Mouse (Mus musculus) intestine, postnatal 0 days (tissue): ENCODE data around the gene Fhod1. TPM values are rescaled to one million over a fixed set of nuclear protein-coding genes. Genes with fewer than 3 reads are reported as not detected.

Source experiments
- ATAC-seq: fragments of 200-750 bp; cut with Nextera tagmentation; 2 replicates; pipeline ENCODE4 v1.8.0; 2017; ENCODE audit warnings: mild to moderate bottlenecking, moderate TSS enrichment, moderate library complexity
- H3K27ac ChIP-seq: fragments of 300-500 bp; sonication (generic); 2 replicates; pipeline ENCODE4 v1.5.1; 2014; ENCODE audit warnings: mild to moderate bottlenecking, low read depth, low read length, moderate library complexity
- H3K27me3 ChIP-seq: fragments of 300-500 bp; sonication (generic); replicated peaks from 2 replicates; pipeline ENCODE4 v1.6.1; 2014; ENCODE audit warnings: low read length, mixed read lengths; ENCODE audit not compliant: control insufficient read depth, insufficient read depth
- H3K36me3 ChIP-seq: fragments of 300-500 bp; sonication (generic); 2 replicates; pipeline ENCODE4 v1.6.1; 2014; ENCODE audit warnings: mild to moderate bottlenecking, moderate library complexity; ENCODE audit not compliant: control insufficient read depth, insufficient read depth
- H3K4me1 ChIP-seq: fragments of 300-500 bp; sonication (generic); replicated peaks from 2 replicates; pipeline ENCODE4 v1.6.1; 2014; ENCODE audit warnings: antibody characterized with exemption, low read length, mixed read lengths; ENCODE audit not compliant: control insufficient read depth, insufficient read depth
- H3K4me2 ChIP-seq: fragments of 300-500 bp; sonication (generic); replicated peaks from 2 replicates; pipeline ENCODE4 v1.6.1; 2014; ENCODE audit warnings: low read depth, mild to moderate bottlenecking, moderate library complexity
- H3K4me3 ChIP-seq: fragments of 300-500 bp; sonication (generic); 2 replicates; pipeline ENCODE4 v1.5.1; 2014; ENCODE audit warnings: low read depth, low read length
- H3K9ac ChIP-seq: fragments of 300-500 bp; sonication (generic); 2 replicates; pipeline ENCODE4 v1.6.1; 2014; ENCODE audit warnings: mild to moderate bottlenecking, low read depth, low read length
- H3K9me3 ChIP-seq: fragments of 300-500 bp; sonication (generic); 2 replicates; pipeline ENCODE4 v1.6.1; 2016; ENCODE audit warnings: mixed run types; ENCODE audit not compliant: control insufficient read depth
- CTCF ChIP-seq: sonication (generic); IDR thresholded peaks from 2 replicates; pipeline ENCODE4 v1.5.1; 2016; ENCODE audit warnings: low read depth, mild to moderate bottlenecking, control low read depth, antibody characterized with exemption, moderate library complexity
- WGBS: fragments of 180-500 bp; shearing (Covaris S2); extraction: QIAGEN DNeasy Blood & Tissue Kit; methylation state at CpG from one replicate; pipeline ENCODE4 v1.1.7; 2014; 5-methylcytosine and 5-hydroxymethylcytosine counted together
- microRNA counts: library from miRNA; unstranded; fragments of <30 nt; microRNA quantifications from one replicate; lab custom pipeline; 2016
- microRNA-seq: library from miRNA; unstranded; fragments of <30 nt; microRNA quantifications from one replicate; pipeline ENCODE4, GENCODE M21; 2016
- polyA plus RNA-seq: library from polyadenylated mRNA; unstranded; fragments of >200 nt; fragmentation: Nextera tagmentation; extraction: Ambion mirVana; gene quantifications from 2 replicates; pipeline ENCODE4 v1.2.1, GENCODE M21; 2015

Gene Fhod1
- polyA plus RNA-seq, 1 experiment from 2014 or later = 1.3 TPM

- WGBS = 90% methylated on average over 4 of the region's 4 CpGs
- H3K36me3 ChIP-seq = no peaks in the 10 kb centered on the region
- no peak overlapping the region for H3K4me3 ChIP-seq
- peaks cover 13% of the 10 kb centered on the region; the same call in 1 of the 2 replicates for H3K4me1 ChIP-seq
- no peak for TF ChIP-seq CTCF
- no peak for ATAC-seq
- H3K9ac ChIP-seq = no peak overlapping the region
- H3K4me2 ChIP-seq = no peak overlapping the region
- no peak overlapping the region for H3K27ac ChIP-seq
- peaks cover 12% of the 10 kb centered on the region for H3K27me3 ChIP-seq
- H3K9me3 ChIP-seq = no peaks in the 10 kb centered on the region
Observed at GRCm38 (mm10) chr8:105286907-105287306, 60.8 kb downstream of the Fhod1 start.

DNA sequence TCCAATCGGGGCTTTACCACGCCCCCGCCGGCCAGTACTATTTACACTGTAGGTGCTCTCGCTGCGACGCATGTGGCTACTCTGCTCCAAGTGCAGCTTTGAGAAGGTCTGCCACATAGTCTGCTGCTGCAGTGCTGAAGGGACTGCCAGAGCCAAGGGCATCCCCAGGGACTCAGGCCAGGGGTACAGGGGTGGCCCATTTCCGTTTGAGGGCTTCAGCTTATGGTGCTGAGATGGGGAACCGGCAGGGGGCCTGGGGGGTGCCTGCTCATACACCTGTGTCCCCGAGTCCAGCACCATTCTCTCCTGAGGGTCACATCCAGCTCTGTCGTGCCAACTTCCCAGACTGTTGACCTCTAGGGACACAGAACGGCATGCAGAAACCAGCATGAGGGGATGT is 62.2 kb downstream of the Fhod1 start:
- H3K27me3 ChIP-seq = peaks cover 9% of the 10 kb centered on the region
- 49% methylated on average over 12 of the region's 12 CpGs for WGBS
- H3K4me3 ChIP-seq = no peak overlapping the region
- H3K9me3 ChIP-seq = no peaks in the 10 kb centered on the region
- no peak overlapping the region for H3K9ac ChIP-seq
- peaks cover 11% of the 10 kb centered on the region; the same call in 1 of the 2 replicates for H3K4me1 ChIP-seq
- no peak for ATAC-seq
- no peak for TF ChIP-seq CTCF
- H3K4me2 ChIP-seq = no peak overlapping the region
- H3K27ac ChIP-seq = no peak overlapping the region
- no peaks in the 10 kb centered on the region for H3K36me3 ChIP-seq

DNA sequence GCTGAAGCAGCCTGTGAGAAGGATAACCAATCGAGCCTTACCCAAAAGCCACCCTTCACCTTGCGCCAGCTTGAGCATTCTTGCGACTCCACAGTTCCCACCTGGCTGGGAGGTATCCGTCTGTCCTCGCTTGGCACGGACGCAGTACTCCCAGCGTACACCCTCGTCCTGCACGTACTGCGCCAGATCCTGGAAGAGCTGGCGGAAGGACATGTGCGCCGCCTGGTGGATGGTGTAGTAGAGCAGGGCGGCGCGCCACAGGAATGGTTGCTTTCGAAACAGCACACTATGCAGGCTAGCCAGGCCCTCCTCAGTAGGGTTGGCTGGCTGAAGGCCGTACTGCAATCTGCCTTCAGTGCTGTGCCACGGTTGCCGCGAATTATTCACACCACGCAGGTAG is 64.7 kb downstream of the Fhod1 start:
- Histone ChIP-seq H3K4me3 (no peak overlapping the region), H3K27ac (no peak overlapping the region), H3K4me1 (no peaks in the 10 kb centered on the region; the same call in 1 of the 2 replicates), H3K4me2 (no peak overlapping the region; the same call in 1 of the 2 replicates), H3K9ac (no peak overlapping the region), H3K9me3 (no peaks in the 10 kb centered on the region), H3K27me3 (peaks cover 16% of the 10 kb centered on the region), H3K36me3 (no peaks in the 10 kb centered on the region)
- WGBS = 39% methylated on average over 23 of the region's 23 CpGs
- TF ChIP-seq CTCF = peak; percentile 96
- peak; percentile 60 for ATAC-seq

GRCm38 (mm10) chr8:105282239-105282638 is 65.5 kb downstream of the Fhod1 start:
- Histone ChIP-seq H3K9ac (no peak overlapping the region), H3K4me1 (no peaks in the 10 kb centered on the region; the same call in 1 of the 2 replicates), H3K4me3 (no peak overlapping the region), H3K27ac (no peak overlapping the region), H3K4me2 (no peak overlapping the region), H3K27me3 (peaks cover 19% of the 10 kb centered on the region), H3K36me3 (no peaks in the 10 kb centered on the region), H3K9me3 (no peaks in the 10 kb centered on the region)
- no peak for ATAC-seq
- TF ChIP-seq CTCF = no peak
- 83% methylated on average over 4 of the region's 4 CpGs for WGBS

- Histone ChIP-seq H3K9me3 (no peaks in the 10 kb centered on the region), H3K9ac (no peak overlapping the region), H3K27ac (no peak overlapping the region), H3K36me3 (no peaks in the 10 kb centered on the region), H3K27me3 (peaks cover 23% of the 10 kb centered on the region), H3K4me2 (no peak overlapping the region), H3K4me3 (no peak overlapping the region), H3K4me1 (no peaks in the 10 kb centered on the region; the same call in 1 of the 2 replicates)
- 86% methylated on average over 12 of the region's 12 CpGs for WGBS
- no peak for TF ChIP-seq CTCF
- no peak for ATAC-seq
Observed at GRCm38 (mm10) chr8:105281821-105282220, 65.9 kb downstream of the Fhod1 start.

DNA sequence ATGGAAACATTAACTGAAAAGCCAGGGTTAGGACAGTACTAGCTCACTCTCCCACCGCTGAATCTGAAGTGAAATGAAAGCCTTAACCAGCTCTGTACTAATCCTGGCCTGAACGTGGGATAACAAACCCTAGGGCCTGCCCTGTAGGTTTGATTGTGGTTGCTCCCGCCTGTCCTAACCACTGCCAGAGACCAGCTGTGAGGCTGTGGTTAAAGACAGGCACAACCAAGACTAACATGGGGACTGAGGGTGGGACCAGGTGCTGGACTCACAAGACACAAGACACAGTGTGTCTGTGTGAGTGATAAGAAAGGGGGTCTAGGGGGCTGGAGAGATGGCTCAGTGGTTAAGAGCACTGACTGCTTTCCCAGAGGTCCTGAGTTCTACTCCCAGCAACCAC is 67.2 kb downstream of the Fhod1 start:
- H3K27ac ChIP-seq = no peak overlapping the region
- WGBS = 85% methylated on average over 3 of the region's 3 CpGs
- H3K9ac ChIP-seq = no peak overlapping the region
- peaks cover 9% of the 10 kb centered on the region for H3K4me1 ChIP-seq
- H3K9me3 ChIP-seq = no peaks in the 10 kb centered on the region
- no peak overlapping the region for H3K4me3 ChIP-seq
- no peaks in the 10 kb centered on the region for H3K36me3 ChIP-seq
- H3K4me2 ChIP-seq = no peak overlapping the region
- no peak for ATAC-seq
- no peak for TF ChIP-seq CTCF
- peaks cover 31% of the 10 kb centered on the region for H3K27me3 ChIP-seq

MicroRNAs within 50 kb of the gene (microRNA counts, 519-probe panel; counts per million panel counts)
- 2,913 counts per million, percentile 31 among the panel's probes with 10 or more counts for microRNA mmu-miR-328 (lab: Ali Mortazavi, UCI)

Small RNAs within 50 kb of the gene (microRNA-seq; reads per million reads assigned to microRNA genes)
- gene Gm27320 = not detected
- gene Mir328 = 197 reads per million, percentile 56 among the genes with 10 or more reads in this experiment

Other genes starting within 250 kb of the Fhod1 start
- not detected in 2 replicates for gene Ces4a, start 216.2 kb downstream of the Fhod1 start, polyA plus RNA-seq
- gene Cbfb, start 177.3 kb downstream of the Fhod1 start, polyA plus RNA-seq = 18.9 and 21.8 TPM in 2 replicates
- 14.3 and 14.8 TPM in 2 replicates for gene D230025D16Rik, start 122.8 kb downstream of the Fhod1 start, polyA plus RNA-seq
- 7.1 and 8.1 TPM in 2 replicates for gene B3gnt9, start 92.8 kb downstream of the Fhod1 start, polyA plus RNA-seq
- 50.6 TPM in 2 replicates for gene Tradd, start 83.3 kb downstream of the Fhod1 start, polyA plus RNA-seq
- 6.0 and 6.2 TPM in 2 replicates for gene Fbxl8, start 83.3 kb downstream of the Fhod1 start, polyA plus RNA-seq
- gene Hsf4, start 78.2 kb downstream of the Fhod1 start, polyA plus RNA-seq = 0.27 and 0.48 TPM in 2 replicates
- 0.76 and 0.90 TPM in 2 replicates for gene Nol3, start 71.8 kb downstream of the Fhod1 start, polyA plus RNA-seq
- gene 4931428F04Rik, start 58.1 kb downstream of the Fhod1 start, polyA plus RNA-seq = 1.5 and 1.7 TPM in 2 replicates
- gene Exoc3l, start 51.9 kb downstream of the Fhod1 start, polyA plus RNA-seq = 2.5 and 3.1 TPM in 2 replicates
- gene E2f4, start 50.3 kb downstream of the Fhod1 start, polyA plus RNA-seq = 36.6 and 42.0 TPM in 2 replicates
- 34.2 TPM in 2 replicates for gene Elmo3, start 42.4 kb downstream of the Fhod1 start, polyA plus RNA-seq
- 3.8 and 3.9 TPM in 2 replicates for gene Lrrc29, start 21.7 kb downstream of the Fhod1 start, polyA plus RNA-seq
- gene Tmem208, start 21.6 kb downstream of the Fhod1 start, polyA plus RNA-seq = 167 and 184 TPM in 2 replicates
- 0.31 and 0.40 TPM in 2 replicates for gene Slc9a5, start 890 bp upstream of the Fhod1 start, polyA plus RNA-seq
- gene Plekhg4, start 25.3 kb upstream of the Fhod1 start, polyA plus RNA-seq = 0.13 and 0.20 TPM in 2 replicates
- 0.07 and 0.13 TPM in 2 replicates for gene Kctd19, start 65.5 kb upstream of the Fhod1 start, polyA plus RNA-seq
- 0.10 and 0.20 TPM in 2 replicates for gene Lrrc36, start 65.6 kb upstream of the Fhod1 start, polyA plus RNA-seq
- 67.9 and 78.5 TPM in 2 replicates for gene Tppp3, start 123.6 kb upstream of the Fhod1 start, polyA plus RNA-seq
- gene Zdhhc1, start 148.9 kb upstream of the Fhod1 start, polyA plus RNA-seq = 6.4 and 7.1 TPM in 2 replicates
- 1.1 and 4.1 TPM in 2 replicates for gene Hsd11b2, start 170.8 kb upstream of the Fhod1 start, polyA plus RNA-seq
- 140 and 151 TPM in 2 replicates for gene Atp6v0d1, start 218.1 kb upstream of the Fhod1 start, polyA plus RNA-seq